Mouse (Mus musculus) ES-Bruce4 (cell line): ENCODE data around the gene Asb13.

Experiments
- CTCF ChIP-seq: IDR thresholded peaks from one replicate; pipeline ENCODE4 v1.8.1; 2011; ENCODE audit warnings: low read depth, low read length
- POLR2A ChIP-seq: IDR thresholded peaks from one replicate; pipeline ENCODE4 v1.8.1; 2011; ENCODE audit warnings: low read length; ENCODE audit not compliant: insufficient read depth

DNA sequence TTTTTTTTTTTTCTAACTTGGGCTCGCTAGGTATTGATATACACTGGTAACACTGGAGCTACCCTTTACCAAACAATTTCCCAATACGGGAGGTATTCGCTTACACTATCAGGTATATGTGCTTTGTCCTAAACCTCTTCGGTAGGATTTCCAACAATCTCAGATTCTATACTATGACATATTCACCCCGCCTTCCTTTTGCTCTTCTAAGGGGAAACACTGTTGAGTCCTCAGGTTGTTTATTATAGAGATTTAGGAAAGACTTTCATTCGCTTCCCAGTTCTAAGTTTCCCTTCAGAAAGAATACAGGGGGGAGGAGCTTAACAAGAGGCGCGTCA lies 24.1 kb upstream of the Asb13 start:
- no peak for TF ChIP-seq POLR2A
- no peak for TF ChIP-seq CTCF
